Mouse (Mus musculus) heart, postnatal 0 days (tissue): ENCODE results near the gene Angptl4.

Experiments used
- CTCF ChIP-seq: IDR thresholded peaks from 2 replicates; pipeline ENCODE4 v1.5.1; 2016; ENCODE audit warnings: antibody characterized with exemption, control low read depth, low read depth
- EP300 ChIP-seq: IDR thresholded peaks from 2 replicates; pipeline ENCODE4 v1.6.1; 2016; ENCODE audit warnings: antibody characterized with exemption, low read depth

DNA sequence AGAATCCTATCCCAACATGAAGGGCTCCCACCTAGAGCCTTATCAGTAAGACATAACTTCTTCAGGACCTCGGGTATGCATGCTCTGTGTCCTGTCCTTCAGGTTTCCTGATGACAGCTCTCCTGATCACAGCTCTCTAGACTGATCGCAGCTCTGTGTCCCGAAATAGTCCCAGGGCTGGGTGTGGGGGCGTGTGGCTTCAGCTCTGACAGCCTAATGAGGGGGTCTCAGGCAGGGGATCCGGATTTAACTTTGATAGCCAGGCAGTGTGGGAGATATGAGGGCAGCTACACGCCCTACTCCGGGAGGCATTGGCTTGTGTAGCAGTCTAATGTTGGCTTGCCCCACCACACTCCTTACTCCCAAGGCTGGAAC is 29.5 kb upstream of the Angptl4 start:
- no peak for TF ChIP-seq CTCF
- no peak for TF ChIP-seq EP300
